Mouse (Mus musculus) lung, postnatal 0 days (tissue): Measurements from ENCODE around the gene Them5.

Experiments
- CTCF ChIP-seq: IDR thresholded peaks from 2 replicates; pipeline ENCODE4 v1.5.1; 2016; ENCODE audit warnings: antibody characterized with exemption, mild to moderate bottlenecking
- EP300 ChIP-seq: IDR thresholded peaks from 2 replicates; pipeline ENCODE4 v1.6.1; 2016; ENCODE audit warnings: antibody characterized with exemption, mild to moderate bottlenecking, control low read depth

GRCm38 (mm10) chr3:94396851-94397250 is 55.0 kb downstream of the Them5 start:
- no peak for TF ChIP-seq CTCF
- no peak for TF ChIP-seq EP300
